Mouse (Mus musculus) kidney, postnatal 25 days (tissue): ENCODE data around the gene Celf5.
A peak's percentile ranks its signal among the peaks of the same experiment; 100 is the strongest.
"Not testable (repeated sequence)": the region's sequence is repeated elsewhere in the genome, so short reads cannot be mapped to it uniquely, and the experiment has no call there.

Experiments
- DNase-seq, 2 experiments: peaks; one replicate each; pipeline ENCODE4 v3.0.0; 2021; ENCODE audit warnings: mixed read lengths in 2 of 2

Celf5 gene

GRCm38 (mm10) chr10:81450641-81451364 is 31.7 kb downstream of the Celf5 start:
- peak in 1 of 2 experiments; percentile 26 for DNase-seq

DNA sequence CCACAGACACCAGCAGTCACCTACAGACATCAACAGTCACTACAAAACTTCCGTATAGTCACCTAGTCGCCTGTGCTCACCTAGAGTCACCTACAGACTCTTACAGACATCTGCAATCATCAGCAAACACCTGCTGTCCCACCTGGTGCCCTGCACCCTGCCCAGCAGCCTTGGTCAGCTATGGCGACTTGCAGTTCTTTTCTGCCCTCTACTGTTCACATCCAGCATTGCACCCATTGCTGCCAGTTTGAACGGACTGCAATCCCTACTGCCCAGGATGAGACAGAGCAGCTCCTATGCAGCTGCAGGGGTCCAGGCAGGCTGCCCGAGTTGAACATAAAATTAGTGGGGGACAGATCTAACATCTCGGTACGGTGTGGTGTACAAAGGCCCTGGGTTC is 32.4 kb downstream of the Celf5 start:
- peak; percentile 86 to 93 for DNase-seq

DNA sequence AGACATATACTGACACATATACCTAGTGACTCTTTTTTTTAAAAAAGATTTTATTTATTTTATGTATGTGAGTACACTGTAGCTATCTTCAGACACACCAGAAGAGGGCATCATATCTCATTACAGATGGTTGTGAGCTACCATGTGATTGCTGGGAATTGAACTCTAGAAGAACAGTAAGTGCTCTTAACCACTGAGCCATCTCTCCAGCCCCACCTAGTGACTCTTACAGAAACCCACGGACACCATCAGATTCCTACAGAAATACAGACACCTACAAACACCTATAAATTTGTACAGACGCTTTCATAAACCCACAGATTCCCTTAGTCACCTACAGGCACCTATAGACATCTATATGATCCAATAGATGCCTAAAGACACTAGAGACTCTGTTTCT is 37.0 kb downstream of the Celf5 start:
- not testable (repeated sequence) for DNase-seq

GRCm38 (mm10) chr10:81441019-81441418 is 41.5 kb downstream of the Celf5 start:
- DNase-seq: no peak

GRCm38 (mm10) chr10:81435436-81435835 is 47.1 kb downstream of the Celf5 start:
- peak; percentile 95 to 97 for DNase-seq

DNA sequence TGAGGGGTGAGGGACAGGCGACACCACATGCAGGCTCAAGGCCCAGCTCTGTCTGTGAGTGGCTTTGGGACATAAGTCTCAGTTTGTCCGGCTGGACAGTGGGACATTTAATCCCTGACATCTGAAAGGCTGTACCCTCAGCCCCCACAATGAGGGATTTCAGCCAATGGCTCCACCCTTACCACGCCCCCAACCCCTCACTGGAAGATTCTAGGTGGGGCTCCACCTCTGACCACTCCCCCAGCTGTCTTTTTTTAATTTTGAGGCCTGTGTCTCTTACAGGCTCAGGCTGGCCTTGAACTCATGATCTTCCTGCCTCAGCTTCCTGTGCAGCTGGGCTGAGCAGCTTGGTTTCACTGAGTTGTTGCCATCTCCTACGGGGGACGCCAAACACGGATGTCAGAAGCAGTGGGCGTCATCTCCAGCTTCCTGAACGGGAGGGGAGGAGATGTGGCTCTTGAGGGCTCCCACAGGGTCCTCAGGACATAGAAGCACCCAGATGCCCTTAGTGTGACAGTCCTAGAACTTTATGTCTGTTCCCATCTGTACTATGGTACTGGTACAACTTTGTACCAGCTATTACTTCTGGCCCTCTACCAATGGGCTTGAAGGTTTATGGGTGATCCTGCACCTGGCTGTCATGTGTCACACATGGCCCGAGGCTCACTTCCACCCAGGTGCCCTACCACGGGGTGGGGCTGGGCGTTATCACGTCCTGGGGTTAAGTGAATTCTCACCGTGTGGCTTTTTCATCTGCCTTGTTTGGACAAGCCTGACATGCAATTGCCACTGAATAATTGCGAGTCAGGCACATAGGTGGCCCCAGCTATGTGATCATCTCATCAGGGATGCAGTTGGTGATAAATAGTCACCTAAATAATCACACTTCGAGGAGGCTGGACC is 47.9 kb downstream of the Celf5 start:
- peak; percentile 19 to 57 for DNase-seq

GRCm38 (mm10) chr10:81433541-81434289 is 48.8 kb downstream of the Celf5 start:
- peak; percentile 18 to 63 for DNase-seq

- DNase-seq: peak; percentile 96 to 98
Measured at GRCm38 (mm10) chr10:81432868-81433262, 49.6 kb downstream of the Celf5 start.

GRCm38 (mm10) chr10:81432169-81432867 is 50.2 kb downstream of the Celf5 start:
- DNase-seq: peak; percentile 22 to 60

DNA sequence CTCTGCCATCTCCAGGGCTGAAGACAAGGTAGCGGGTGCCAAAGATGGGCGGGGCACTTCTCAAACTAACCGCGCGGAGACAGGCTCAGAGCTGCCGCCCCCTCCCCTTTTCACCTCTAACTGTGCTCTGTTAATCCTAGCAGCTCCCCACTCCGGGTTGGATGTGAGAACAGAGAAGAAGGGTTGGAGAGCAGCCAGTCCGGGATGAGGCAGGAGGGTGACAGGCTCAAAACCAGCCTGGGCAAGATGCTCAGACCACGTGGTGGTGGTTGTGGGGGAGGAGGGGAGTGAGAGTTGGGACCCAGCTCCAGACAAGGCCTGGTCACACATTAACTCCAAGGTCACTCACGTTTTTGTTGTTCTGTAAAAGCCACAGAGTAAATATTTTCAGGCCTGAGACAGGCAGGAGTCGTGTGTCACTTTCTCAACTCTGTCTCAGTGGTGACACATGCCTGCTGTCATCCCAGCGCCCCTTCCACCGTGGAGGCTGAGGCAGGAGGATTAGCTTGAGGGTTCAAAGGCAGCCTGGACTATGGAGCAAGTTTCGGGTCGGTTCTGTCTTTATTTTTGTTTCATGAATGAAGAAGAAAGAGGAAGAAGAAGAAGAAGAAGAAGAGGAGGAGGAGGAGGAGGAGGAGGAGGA is 50.9 kb downstream of the Celf5 start:
- DNase-seq: peak; percentile 90 to 95

GRCm38 (mm10) chr10:81430831-81431525 is 51.5 kb downstream of the Celf5 start:
- DNase-seq: peak; percentile 60 to 89

GRCm38 (mm10) chr10:81430141-81430830 is 52.2 kb downstream of the Celf5 start:
- DNase-seq: peak; percentile 81 to 92

GRCm38 (mm10) chr10:81429605-81430061 is 52.9 kb downstream of the Celf5 start:
- DNase-seq: peak; percentile 97

GRCm38 (mm10) chr10:81429092-81429491 is 53.4 kb downstream of the Celf5 start:
- DNase-seq: peak in 1 of 2 experiments; percentile 4

GRCm38 (mm10) chr10:81428507-81428870 is 54.0 kb downstream of the Celf5 start:
- DNase-seq: no peak

DNA sequence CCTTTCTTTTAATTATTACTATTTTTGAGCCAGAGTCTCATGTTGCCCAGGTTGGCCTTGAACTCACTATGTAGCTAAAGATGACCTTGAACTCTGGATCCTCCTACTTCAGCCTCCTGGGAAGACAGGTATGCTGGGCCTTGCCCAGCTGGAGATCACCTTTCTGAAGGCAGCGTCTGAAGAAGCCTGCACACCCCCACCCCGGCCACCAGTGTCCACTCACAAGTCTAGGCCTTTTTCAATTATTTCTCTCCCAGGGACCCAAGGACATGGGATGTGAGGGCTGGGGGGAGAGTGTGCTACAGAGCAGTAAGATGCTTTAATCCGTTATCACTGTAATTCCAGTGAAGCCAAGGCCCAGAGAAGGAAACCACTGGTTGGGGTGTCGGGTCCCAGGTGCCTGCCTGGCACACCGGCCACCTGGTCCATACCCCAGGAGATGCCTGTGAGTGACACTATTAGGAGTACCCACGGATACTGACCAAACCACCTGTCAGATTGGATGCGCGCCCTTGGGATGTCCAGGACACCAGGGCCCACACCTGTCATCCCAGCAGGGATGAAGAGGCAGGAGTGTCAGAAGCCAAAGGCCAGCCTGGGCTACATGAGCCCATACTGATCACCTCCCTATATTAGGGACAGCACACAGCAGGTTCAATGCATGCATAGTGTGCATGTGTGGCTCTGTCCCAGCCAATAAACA is 54.6 kb downstream of the Celf5 start:
- DNase-seq: peak in 1 of 2 experiments; percentile 44

DNA sequence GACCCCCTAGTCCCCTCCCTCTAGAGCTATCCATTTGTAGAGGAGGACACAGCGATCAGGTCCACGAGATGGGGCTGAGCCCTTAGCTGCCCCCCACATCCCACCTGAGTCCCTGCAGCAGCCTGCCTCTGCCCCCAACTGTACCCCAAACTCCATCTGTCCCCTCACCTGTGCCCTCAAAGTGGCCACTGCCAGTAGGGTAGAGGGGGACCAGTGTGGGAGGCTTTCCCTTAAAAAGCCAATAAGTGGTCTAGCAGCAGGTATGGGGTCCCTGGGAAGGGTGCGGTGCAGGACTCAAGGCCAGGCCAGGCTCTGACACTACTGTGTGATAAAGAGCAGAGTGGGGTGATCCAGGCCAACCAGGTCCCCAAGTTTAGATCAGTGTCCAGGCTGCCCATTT is 55.2 kb downstream of the Celf5 start:
- DNase-seq: no peak

GRCm38 (mm10) chr10:81426897-81427296 is 55.6 kb downstream of the Celf5 start:
- peak; percentile 83 to 90 for DNase-seq

GRCm38 (mm10) chr10:81426081-81426671 is 56.3 kb downstream of the Celf5 start:
- DNase-seq: peak; percentile 37 to 69
